Mouse (Mus musculus): ENCODE measurements around the gene Ppa1. TPM values are rescaled to one million over a fixed set of nuclear protein-coding genes. Genes with fewer than 3 reads are reported as not detected.

The Ppa1 gene
- polyA plus RNA-seq, 1 experiment from 2014 or later, result 207 TPM

DNA sequence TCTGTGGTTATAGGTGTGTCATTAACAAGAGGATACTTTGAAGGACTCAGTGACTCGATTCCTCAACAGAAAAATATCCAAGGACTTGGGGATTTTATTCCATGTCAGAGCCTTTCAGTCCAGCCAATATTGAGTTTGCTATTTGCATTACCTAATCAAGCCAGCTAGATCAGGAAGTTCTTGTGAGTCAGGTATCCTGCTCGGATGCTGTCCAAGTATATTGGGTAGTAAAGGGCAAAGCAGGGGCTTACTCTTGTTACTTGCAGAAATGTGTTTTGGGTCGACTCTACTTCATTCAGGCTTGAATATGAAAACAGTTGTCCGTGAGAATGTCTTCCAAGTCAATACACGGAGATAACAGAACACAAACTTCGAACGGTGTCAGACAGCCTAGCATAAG is 6.3 kb downstream of the Ppa1 start:
- H3K4me2 ChIP-seq (replicated peaks), result no peak overlapping the region
- peaks cover 12% of the 10 kb centered on the region for H3K36me3 ChIP-seq
- H3K27me3 ChIP-seq (replicated peaks), result no peaks in the 10 kb centered on the region
- no peak for ATAC-seq (ENCODE audit: low FRiP score, low read depth)
- H3K9me3 ChIP-seq, result no peaks in the 10 kb centered on the region
- 94% methylated on average over 7 of the region's 7 CpGs for WGBS
- no peak overlapping the region for H3K4me3 ChIP-seq
- H3K9ac ChIP-seq, result no peak overlapping the region
- H3K27ac ChIP-seq, result no peak overlapping the region
- no peaks in the 10 kb centered on the region for H3K4me1 ChIP-seq

DNA sequence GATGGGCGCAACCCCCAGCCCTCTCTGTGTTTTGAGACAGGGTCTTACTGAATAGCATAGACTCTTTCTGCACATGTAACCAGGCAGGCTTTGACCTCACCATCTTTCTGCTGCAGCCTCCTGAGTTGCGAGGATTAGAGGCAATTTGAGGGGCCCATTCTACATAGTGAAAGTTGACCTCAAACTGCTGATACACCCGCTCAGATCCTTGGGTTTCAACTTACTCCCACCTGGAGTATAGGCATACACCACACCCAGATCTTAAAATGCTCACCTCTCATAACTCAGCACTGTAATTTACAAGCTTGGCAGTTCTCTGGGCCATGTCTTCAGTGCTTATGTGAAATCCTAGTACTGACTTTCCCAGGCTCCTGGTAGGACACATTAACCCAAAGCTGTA is 6.8 kb downstream of the Ppa1 start:
- Histone ChIP-seq H3K27me3 (replicated peaks) (no peaks in the 10 kb centered on the region), H3K9ac (no peak overlapping the region), H3K4me1 (no peaks in the 10 kb centered on the region), H3K36me3 (peaks cover 16% of the 10 kb centered on the region), H3K27ac (no peak overlapping the region), H3K9me3 (no peaks in the 10 kb centered on the region), H3K4me3 (no peak overlapping the region), H3K4me2 (replicated peaks) (no peak overlapping the region)
- WGBS, result 95% methylated on average over 3 of the region's 3 CpGs
- no peak for ATAC-seq (ENCODE audit: low FRiP score, low read depth)

DNA sequence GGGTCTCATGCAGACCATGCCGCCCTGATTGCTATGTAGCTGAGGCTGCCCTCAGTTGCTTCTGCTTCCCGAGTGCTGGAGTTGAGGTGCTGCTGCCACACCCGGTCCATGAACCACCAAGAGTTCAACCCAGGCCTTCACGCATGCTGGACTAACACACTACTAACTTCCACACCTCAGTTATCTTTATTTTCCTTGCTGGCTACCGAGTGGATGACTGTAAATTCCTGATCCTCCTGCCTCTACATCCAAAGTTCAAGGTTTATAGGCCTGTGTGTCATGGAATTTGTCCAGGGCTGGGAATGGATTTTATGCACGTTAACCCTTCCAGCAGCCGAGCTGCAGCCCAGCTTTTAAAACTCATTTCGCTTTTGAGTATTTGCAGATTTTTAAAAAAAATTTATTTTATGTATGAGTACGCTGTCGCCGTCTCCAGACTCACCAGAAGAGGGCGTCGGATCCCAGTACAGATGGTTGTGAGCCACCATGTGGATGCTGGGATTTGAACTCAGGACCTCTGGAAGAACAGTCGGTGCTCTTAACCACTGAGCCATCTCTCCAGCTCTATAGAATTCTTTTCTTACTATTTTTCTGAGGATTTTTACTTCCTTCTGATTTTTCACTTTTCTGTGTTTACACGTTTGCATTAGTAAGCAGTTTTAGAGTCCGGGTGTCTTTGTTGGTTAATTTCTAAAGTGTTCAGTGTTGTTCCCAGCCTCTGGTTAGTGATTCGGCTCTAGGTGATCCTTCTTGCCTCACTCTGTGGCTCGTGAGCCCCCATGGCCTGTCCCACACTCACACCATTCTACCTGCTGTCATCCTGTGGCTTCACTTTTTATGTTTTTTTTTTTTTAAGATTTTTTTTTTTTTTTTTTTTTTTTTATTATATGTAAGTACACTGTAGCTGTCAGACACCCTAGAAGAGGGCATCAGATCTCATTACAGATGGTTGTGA is 8.9 kb downstream of the Ppa1 start:
- H3K36me3 ChIP-seq, result peaks cover 28% of the 10 kb centered on the region
- no peak overlapping the region for H3K27ac ChIP-seq
- no peak overlapping the region for H3K9ac ChIP-seq
- H3K4me3 ChIP-seq, result no peak overlapping the region
- ATAC-seq (ENCODE audit: low FRiP score, low read depth), result no peak
- WGBS, result 91% methylated on average over 18 of the region's 18 CpGs
- no peak overlapping the region for H3K4me2 ChIP-seq (replicated peaks)
- H3K27me3 ChIP-seq (replicated peaks), result no peaks in the 10 kb centered on the region
- peaks cover 7% of the 10 kb centered on the region; the same call in 1 of the 2 replicates for H3K4me1 ChIP-seq
- no peaks in the 10 kb centered on the region for H3K9me3 ChIP-seq

DNA sequence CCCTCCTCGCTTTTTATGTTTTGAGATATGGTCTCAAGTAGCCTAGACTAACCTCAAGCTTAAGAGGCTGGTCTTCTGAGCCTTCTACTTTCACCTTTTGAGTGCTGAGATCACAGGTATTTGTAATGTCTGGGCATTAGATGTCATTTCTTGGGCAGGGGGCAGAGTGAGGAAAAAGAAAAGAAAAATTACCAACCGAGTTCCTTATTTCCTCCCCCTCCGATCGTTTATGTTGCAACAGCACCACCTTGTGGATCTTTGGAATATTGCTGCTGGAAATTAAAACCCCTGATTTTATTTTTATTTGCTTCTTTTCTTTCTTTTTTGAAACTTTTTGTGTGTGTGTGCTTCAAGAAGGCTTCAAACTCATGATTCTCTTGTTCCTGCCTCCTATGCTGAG is 9.6 kb downstream of the Ppa1 start:
- Histone ChIP-seq H3K36me3 (peaks cover 34% of the 10 kb centered on the region), H3K27me3 (replicated peaks) (no peaks in the 10 kb centered on the region), H3K4me3 (no peak overlapping the region), H3K4me1 (peaks cover 7% of the 10 kb centered on the region), H3K9ac (no peak overlapping the region), H3K27ac (no peak overlapping the region), H3K4me2 (replicated peaks) (no peak overlapping the region), H3K9me3 (no peaks in the 10 kb centered on the region)
- no peak for ATAC-seq (ENCODE audit: low FRiP score, low read depth)
- 38% methylated on average over 4 of the region's 4 CpGs for WGBS

DNA sequence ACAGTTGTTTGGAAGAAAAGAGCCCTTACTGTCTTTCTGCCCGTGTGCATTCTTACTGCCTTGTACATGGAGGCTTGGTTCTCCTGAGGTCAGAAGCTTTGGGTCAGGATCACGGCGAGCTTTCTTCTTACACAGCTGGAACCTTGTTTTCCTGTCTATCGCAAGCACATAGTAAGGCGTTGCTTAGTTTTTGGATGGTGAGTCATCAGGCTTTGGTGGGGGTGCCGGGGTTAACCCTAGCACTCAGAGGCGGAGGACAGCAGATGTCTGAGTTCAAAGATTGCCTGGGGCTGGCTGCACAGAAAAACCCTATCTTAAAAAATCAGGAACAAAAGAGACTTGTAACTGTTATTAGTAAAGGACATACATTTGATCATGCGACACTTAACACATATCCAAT is 13.5 kb downstream of the Ppa1 start:
- no peak overlapping the region for H3K27ac ChIP-seq
- H3K9ac ChIP-seq, result no peak overlapping the region
- H3K4me2 ChIP-seq (replicated peaks), result no peak overlapping the region
- H3K36me3 ChIP-seq, result peaks cover 52% of the 10 kb centered on the region
- H3K4me3 ChIP-seq, result no peak overlapping the region
- H3K9me3 ChIP-seq, result no peaks in the 10 kb centered on the region
- H3K27me3 ChIP-seq (replicated peaks), result no peaks in the 10 kb centered on the region
- 66% methylated on average over 8 of the region's 8 CpGs for WGBS
- peaks cover 7% of the 10 kb centered on the region for H3K4me1 ChIP-seq
- no peak for ATAC-seq (ENCODE audit: low FRiP score, low read depth)

DNA sequence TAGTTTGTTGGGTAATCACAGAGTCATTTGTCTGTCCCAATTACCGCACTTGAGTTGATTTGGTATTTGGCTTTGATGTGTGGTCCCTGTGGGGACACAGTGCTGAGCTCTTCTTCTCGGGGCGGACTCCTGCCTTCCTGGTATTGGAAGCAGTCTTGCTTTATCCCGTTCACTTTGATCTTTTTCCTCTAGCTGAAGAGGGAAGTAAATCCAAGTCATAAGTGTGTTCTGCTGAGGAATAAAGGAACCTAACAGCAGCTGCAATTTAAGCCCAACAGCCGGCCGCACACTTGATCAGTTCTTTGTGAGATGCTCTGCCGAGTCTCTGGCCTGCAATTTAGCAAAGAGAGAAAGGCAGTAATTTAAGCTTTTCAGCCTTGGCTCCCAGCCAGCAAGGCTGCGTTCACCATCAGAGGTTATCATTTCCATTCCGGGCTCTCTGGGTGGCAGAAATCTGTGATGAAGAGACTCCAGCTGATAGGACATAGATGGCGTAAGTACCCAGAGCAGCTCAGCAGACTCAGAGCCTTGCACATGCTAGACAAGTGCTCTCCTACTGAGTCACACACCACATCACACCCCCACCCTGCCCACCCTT is 14.1 kb downstream of the Ppa1 start:
- no peaks in the 10 kb centered on the region for H3K27me3 ChIP-seq (replicated peaks)
- H3K4me2 ChIP-seq (replicated peaks), result 0 out of 2 replicates have a peak overlapping the region, but pooled peaks have one; percentile 7
- no peak overlapping the region for H3K4me3 ChIP-seq
- no peaks in the 10 kb centered on the region for H3K9me3 ChIP-seq
- H3K27ac ChIP-seq, result no peak overlapping the region
- ATAC-seq (ENCODE audit: low FRiP score, low read depth), result no peak
- peaks cover 7% of the 10 kb centered on the region for H3K4me1 ChIP-seq
- no peak overlapping the region for H3K9ac ChIP-seq
- peaks cover 56% of the 10 kb centered on the region for H3K36me3 ChIP-seq
- 45% methylated on average over 10 of the region's 10 CpGs for WGBS

DNA sequence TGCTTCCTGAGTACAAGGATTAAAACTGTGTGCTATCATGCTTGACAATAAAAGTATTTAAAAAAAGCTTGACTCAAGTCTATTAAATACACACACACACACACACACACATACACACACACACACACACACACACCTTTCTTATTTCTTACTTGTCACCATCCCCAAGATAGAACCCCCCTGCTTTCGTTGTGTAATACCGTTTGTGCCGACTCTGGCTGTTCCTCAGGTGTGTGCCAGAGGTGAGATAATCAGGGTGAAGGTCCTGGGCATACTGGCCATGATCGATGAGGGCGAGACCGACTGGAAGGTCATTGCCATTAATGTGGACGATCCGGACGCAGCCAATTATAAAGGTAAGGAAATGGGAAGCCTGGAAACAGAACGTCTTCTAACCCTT is 16.8 kb downstream of the Ppa1 start:
- Histone ChIP-seq H3K27ac (no peak overlapping the region), H3K27me3 (replicated peaks) (no peaks in the 10 kb centered on the region), H3K4me2 (replicated peaks) (no peak overlapping the region), H3K36me3 (peaks cover 75% of the 10 kb centered on the region), H3K4me3 (no peak overlapping the region), H3K9ac (no peak overlapping the region), H3K9me3 (no peaks in the 10 kb centered on the region), H3K4me1 (peaks cover 7% of the 10 kb centered on the region)
- WGBS, result 95% methylated on average over 10 of the region's 10 CpGs
- no peak for ATAC-seq (ENCODE audit: low FRiP score, low read depth)

DNA sequence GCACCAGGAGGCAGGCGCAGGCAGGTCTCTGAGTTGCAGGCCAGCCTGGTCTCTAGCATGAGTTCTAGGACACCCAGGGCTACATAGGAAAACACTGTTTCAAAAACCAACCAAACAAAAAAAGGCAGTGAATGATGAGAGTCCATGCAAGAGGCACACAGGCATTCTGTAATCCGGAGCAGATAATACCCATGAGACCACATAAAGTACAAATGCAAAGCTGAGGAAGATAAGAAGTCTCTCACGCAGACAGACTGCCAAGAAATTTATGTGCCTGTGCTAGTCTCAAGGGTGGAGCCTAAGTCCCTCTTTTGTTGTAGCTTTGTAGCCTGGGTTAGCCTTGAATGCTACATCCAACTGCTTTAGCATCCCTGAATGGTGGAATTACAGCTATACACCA is 17.3 kb downstream of the Ppa1 start:
- H3K9me3 ChIP-seq, result no peaks in the 10 kb centered on the region
- 83% methylated on average over 3 of the region's 3 CpGs for WGBS
- ATAC-seq (ENCODE audit: low FRiP score, low read depth), result no peak
- no peak overlapping the region for H3K9ac ChIP-seq
- H3K36me3 ChIP-seq, result peaks cover 78% of the 10 kb centered on the region
- no peaks in the 10 kb centered on the region for H3K27me3 ChIP-seq (replicated peaks)
- H3K4me3 ChIP-seq, result no peak overlapping the region
- peaks cover 7% of the 10 kb centered on the region for H3K4me1 ChIP-seq
- no peak overlapping the region for H3K27ac ChIP-seq
- no peak overlapping the region for H3K4me2 ChIP-seq (replicated peaks)

DNA sequence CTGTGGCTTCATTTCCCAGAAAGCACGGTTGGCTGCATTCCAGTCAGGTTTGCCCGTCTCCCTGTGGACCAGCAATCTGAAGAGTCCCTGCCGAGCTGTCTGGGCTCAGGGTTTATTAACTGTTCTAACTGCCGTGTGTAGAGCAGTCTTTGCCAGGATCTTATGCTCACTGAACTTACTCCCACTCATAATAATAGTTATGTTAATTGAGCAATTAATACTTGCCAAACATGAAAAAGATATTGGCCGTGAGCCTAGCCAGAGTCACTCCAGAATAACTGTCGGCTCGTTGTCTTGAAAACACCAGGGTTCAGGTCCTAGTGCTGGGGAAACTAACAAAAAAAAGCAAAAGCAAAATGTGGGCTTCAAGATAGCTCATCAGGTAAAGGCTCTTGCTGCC is 20.9 kb downstream of the Ppa1 start:
- Histone ChIP-seq H3K4me2 (replicated peaks) (no peak overlapping the region), H3K9me3 (no peaks in the 10 kb centered on the region), H3K27ac (no peak overlapping the region), H3K27me3 (replicated peaks) (no peaks in the 10 kb centered on the region), H3K36me3 (peaks cover 80% of the 10 kb centered on the region), H3K4me1 (no peaks in the 10 kb centered on the region), H3K4me3 (no peak overlapping the region), H3K9ac (no peak overlapping the region)
- 68% methylated on average over 7 of the region's 7 CpGs for whole genome bisulfite sequencing
- ATAC-seq (ENCODE audit: low FRiP score, low read depth), result no peak

DNA sequence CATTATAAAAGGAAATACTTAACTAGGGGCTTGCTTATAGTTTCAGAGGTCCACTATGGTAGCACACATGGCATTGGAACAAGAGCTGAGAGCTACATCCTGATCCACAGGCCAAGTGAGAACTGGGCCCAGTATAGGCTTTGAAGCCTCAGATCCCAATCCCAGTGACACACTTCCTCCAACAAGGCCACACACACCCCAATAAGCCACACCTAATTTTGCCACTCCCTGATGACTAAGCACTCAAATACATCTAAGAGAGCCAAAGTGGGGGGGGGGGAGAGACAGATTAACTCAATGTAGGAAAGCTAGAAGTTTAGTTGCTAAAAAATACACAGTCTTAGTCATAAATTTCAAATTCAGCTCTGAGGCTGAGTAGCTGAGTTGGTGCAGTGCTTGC is 21.5 kb downstream of the Ppa1 start:
- Histone ChIP-seq H3K9me3 (no peaks in the 10 kb centered on the region), H3K27ac (no peak overlapping the region), H3K4me1 (no peaks in the 10 kb centered on the region), H3K27me3 (replicated peaks) (no peaks in the 10 kb centered on the region), H3K9ac (no peak overlapping the region), H3K4me3 (no peak overlapping the region), H3K4me2 (replicated peaks) (no peak overlapping the region), H3K36me3 (peaks cover 80% of the 10 kb centered on the region)
- no peak for ATAC-seq (ENCODE audit: low FRiP score, low read depth)

DNA sequence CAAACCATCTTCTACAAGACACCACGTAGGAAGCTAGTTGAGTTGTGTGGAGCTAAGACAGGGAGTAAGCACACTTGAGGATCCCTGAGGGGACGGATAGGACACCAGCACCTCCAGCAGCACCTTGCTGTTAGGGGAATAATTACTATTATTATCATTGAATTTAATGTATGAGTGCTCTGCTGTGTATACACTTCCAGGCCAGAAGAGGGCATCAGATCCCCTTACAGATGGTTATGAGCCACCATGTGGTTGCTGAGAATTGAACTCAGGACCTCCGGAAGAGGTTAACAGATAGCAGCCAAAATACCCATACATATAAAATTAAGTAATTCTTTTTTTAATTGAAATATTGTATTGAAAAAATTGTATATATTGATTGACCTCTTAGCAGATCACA is 22.4 kb downstream of the Ppa1 start:
- Histone ChIP-seq H3K4me2 (replicated peaks) (no peak overlapping the region), H3K27me3 (replicated peaks) (no peaks in the 10 kb centered on the region), H3K9ac (no peak overlapping the region), H3K27ac (no peak overlapping the region), H3K4me3 (no peak overlapping the region), H3K9me3 (no peaks in the 10 kb centered on the region), H3K4me1 (no peaks in the 10 kb centered on the region), H3K36me3 (peaks cover 75% of the 10 kb centered on the region)
- ATAC-seq (ENCODE audit: low FRiP score, low read depth), result no peak
- WGBS, result 95% methylated on average over 3 of the region's 3 CpGs

DNA sequence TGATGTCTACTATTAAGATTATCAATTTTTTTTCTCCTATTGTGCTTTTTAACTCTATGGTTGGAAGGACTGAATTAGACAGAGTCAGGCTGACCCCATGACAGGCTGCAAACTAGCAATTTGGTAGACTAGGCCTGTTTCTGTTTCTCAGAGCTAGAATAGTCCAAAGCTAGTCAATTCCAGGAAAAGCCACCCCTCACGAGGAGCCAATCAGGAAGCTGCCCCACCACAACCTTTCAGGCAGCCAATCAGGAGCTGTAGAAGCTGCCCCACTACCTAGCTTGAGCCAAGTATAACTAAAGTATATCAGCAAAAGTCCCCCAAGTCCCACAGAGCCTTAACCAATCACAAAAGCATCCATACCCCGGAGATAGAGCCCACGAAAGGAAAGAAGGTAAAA is 27.6 kb downstream of the Ppa1 start:
- Histone ChIP-seq H3K9ac (no peak overlapping the region), H3K9me3 (no peaks in the 10 kb centered on the region), H3K4me2 (replicated peaks) (no peak overlapping the region), H3K27me3 (replicated peaks) (no peaks in the 10 kb centered on the region), H3K4me3 (no peak overlapping the region), H3K4me1 (peaks cover 7% of the 10 kb centered on the region), H3K27ac (no peak overlapping the region), H3K36me3 (peaks cover 34% of the 10 kb centered on the region)
- WGBS, result 79% methylated on average over 3 of the region's 3 CpGs
- ATAC-seq (ENCODE audit: low FRiP score, low read depth), result no peak

DNA sequence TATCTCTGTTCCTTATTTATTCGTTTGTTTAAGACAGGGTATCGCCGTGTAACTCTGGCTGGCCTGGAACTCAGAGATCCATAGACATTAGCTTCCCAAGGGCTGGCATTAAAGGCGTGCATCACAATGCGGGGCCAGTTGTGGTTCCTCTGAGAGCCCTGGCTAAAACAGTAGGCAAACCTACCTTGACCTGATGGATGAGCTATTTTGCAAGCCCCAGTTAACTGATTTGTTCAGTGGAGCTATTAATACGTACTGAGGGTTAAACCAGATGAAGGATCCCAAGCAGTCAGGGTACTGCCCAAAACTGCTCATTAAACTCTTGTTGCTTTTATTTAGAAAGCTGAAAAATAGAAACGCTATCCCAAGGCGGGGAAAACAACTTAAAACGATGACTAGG is 31.2 kb downstream of the Ppa1 start:
- Histone ChIP-seq H3K27ac (no peak overlapping the region), H3K36me3 (peaks cover 6% of the 10 kb centered on the region), H3K9me3 (no peaks in the 10 kb centered on the region), H3K4me3 (peak overlapping the region; percentile 100), H3K27me3 (replicated peaks) (no peaks in the 10 kb centered on the region), H3K9ac (peak overlapping the region; percentile 98), H3K4me1 (peaks cover 13% of the 10 kb centered on the region), H3K4me2 (replicated peaks) (peak overlapping the region; percentile 93)
- ATAC-seq (ENCODE audit: low FRiP score, low read depth), result peak; percentile 45
- WGBS, result 41% methylated on average over 9 of the region's 9 CpGs

All from neural tube, embryonic 12.5 days (tissue).